9 mouse cellular contexts compared by ENCODE assay signal in the genomic region with DNA sequence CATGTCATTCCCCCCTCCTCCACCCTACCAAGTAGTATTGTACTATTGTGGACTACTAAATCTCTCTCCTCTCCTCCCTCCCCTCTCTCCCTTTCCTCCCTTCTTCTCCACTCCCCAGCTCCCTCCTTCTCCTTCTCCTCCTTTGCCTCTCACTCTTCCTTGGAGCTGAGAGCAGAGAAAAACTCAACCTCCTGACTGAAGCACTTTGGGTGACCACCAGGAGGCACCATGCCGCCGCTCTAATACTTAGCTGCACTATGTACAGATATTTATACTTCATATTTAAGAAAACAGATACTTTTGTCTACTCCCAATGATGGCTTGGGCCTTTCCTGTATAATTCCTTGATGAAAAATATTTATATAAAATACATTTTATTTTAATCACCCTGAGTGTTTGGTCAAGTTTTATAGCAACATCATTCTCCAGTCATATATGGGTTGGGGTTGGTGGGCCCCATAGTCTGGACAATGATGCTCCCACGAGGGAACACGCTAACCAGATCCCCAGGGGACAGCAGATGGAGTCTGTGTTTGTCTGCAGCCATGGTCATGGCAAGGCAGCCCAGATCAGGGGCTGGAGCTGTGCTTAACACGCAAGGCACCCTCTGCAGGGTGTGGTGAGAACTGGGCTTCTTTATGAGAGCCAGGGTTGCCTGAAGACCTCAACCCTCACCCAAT. TPM values are rescaled to one million over a fixed set of nuclear protein-coding genes. Genes with fewer than 3 reads are reported as not detected.
A peak's percentile ranks its signal among the peaks of the same experiment; 100 is the strongest.
DNase-seq lines count a peak whose midpoint lies in the region; ATAC-seq lines count a peak whose summit lies in the region.
"Had no signal": no experiment of that assay in that cellular context is flagged by ENCODE, and none has a peak within 500 bp of the region (broad histone marks: within the 10 kb centered on the region; RNA-seq: fewer than 3 reads in every experiment).

No protein-coding gene starts in this region.

- peak; percentile 60 for DNase-seq in adrenal gland, postnatal 10 days
- no peak for DNase-seq in adrenal gland, adult 2 months
- DNase-seq in kidney, postnatal 36 days = peak; percentile 15 to 64
- DNase-seq in kidney, adult 11 months = no peak
- peak; percentile 64 for DNase-seq in thymus, postnatal 14 days
- DNase-seq in thymus, adult 18-20 months = no peak
- DNase-seq in c-Kit-positive CD71-positive TER-119-positive erythroid progenitor cells, embryonic 14.5 days (ENCODE audit: low spot score) = no peak

- ATAC-seq in erythroblast, adult 5-6 weeks (replicated peaks; ENCODE audit: low FRiP score, poor library complexity, severe bottlenecking) = no peak

RNA-seq across cellular contexts. Expression of a gene that starts 24.8 kb away (rescaled TPM):
- 100 to 1,000 TPM in 1 of 2 experiments, 10 to 100 TPM in 1; 67.1 to 118 TPM for total RNA-seq in adrenal gland, postnatal 10 days (2021)
- 10 to 100 TPM; 20.9 to 22.4 TPM for total RNA-seq in adrenal gland, adult 2 months (2021)
- 39.1 and 41.3 TPM in 2 replicates for polyA plus RNA-seq in adrenal gland, adult 2 months (2012; rRNA removed)
- 155 and 163 TPM in 2 replicates for total RNA-seq in erythroblast, adult 5-6 weeks (2015; ENCODE audit: low replicate concordance)
- total RNA-seq in erythroblast, adult 5-6 weeks (2017; ENCODE audit: low replicate concordance) = 39.4 and 48.7 TPM in 2 replicates

RNA-seq across cellular contexts. Expression of a gene that starts 39.4 kb away (rescaled TPM):
- total RNA-seq in adrenal gland, postnatal 10 days (2021) = 1 to 10 TPM; 3.8 to 5.2 TPM
- 1 to 10 TPM in 1 of 2 experiments, under 1 TPM in 1; 0.89 to 1.9 TPM for total RNA-seq in adrenal gland, adult 2 months (2021)
- 3.6 and 4.2 TPM in 2 replicates for polyA plus RNA-seq in adrenal gland, adult 2 months (2012; rRNA removed)
- not detected in 2 replicates for total RNA-seq in erythroblast, adult 5-6 weeks (2015; ENCODE audit: low replicate concordance)
- total RNA-seq in erythroblast, adult 5-6 weeks (2017; ENCODE audit: low replicate concordance) = not detected in 2 replicates
- total RNA-seq: common myeloid progenitor, adult 5-6 weeks had no signal

Comparison
In these comparisons a context has a peak if more than half of its experiments do, and no peak if none do; other contexts are left out.
1. DNase-seq: peak in adrenal gland, postnatal 10 days (single experiment), kidney, postnatal 36 days (2 of 2) and thymus, postnatal 14 days (single experiment); none in adrenal gland, adult 2 months (single experiment), kidney, adult 11 months (single experiment), thymus, adult 18-20 months (0 of 2) and c-Kit-positive CD71-positive TER-119-positive erythroid progenitor cells, embryonic 14.5 days (single experiment).